9 mouse cellular contexts compared by ENCODE assay signal in the genomic region with DNA sequence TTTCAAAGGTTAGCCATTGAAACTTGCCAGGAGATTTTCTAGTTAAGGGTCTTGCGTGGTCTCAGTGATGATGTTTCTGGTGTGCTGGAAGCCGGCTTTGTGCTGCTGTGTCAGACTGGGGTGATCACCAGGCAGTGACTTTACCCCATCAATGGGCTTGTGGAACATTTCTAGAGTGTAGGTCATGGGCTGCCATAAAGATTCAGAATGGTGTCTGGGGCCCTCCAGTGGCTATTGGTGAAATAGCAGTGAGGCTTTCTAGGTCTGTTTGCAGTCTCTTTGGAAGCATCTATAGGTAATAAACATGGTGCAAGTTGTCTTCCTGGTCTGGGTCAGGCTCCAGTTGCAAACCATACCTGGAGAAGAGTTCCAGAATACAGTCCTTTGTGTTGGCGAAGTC.
DNase-seq lines count a peak whose midpoint lies in the region; ATAC-seq lines count a peak whose summit lies in the region.
"Had no signal": no experiment of that assay in that cellular context is flagged by ENCODE, and none has a peak within 500 bp of the region (broad histone marks: within the 10 kb centered on the region; RNA-seq: fewer than 3 reads in every experiment).

No protein-coding gene starts in this region.

- WGBS in midbrain, embryonic 14.5 days = 66% methylated on average over 3 of the region's 3 CpGs
- 74% methylated on average over 3 of the region's 3 CpGs for WGBS in midbrain, embryonic 15.5 days
- WGBS in embryonic facial prominence, embryonic 11.5 days = 80% methylated on average over 3 of the region's 3 CpGs
- WGBS in neural tube, embryonic 13.5 days = 78% methylated on average over 3 of the region's 3 CpGs

- no peak overlapping the region for H3K4me3 ChIP-seq in midbrain, embryonic 14.5 days (replicated peaks; ENCODE audit: low read depth, low read length)
- no peak overlapping the region for H3K4me3 ChIP-seq in midbrain, embryonic 15.5 days
- H3K4me3 ChIP-seq in embryonic facial prominence, embryonic 11.5 days (ENCODE audit: low read depth, low read length) = no peak overlapping the region
- no peak overlapping the region for H3K4me3 ChIP-seq in neural tube, embryonic 13.5 days

- H3K27me3 ChIP-seq in midbrain, embryonic 14.5 days (ENCODE audit: control insufficient read depth, insufficient read depth, low read length) = no peaks in the 10 kb centered on the region
- H3K27me3 ChIP-seq in midbrain, embryonic 15.5 days (replicated peaks) = no peaks in the 10 kb centered on the region
- no peaks in the 10 kb centered on the region for H3K27me3 ChIP-seq in embryonic facial prominence, embryonic 11.5 days (ENCODE audit: control insufficient read depth, insufficient read depth, low read length)
- H3K27me3 ChIP-seq in neural tube, embryonic 13.5 days = no peaks in the 10 kb centered on the region

- no peak for ATAC-seq in midbrain, embryonic 14.5 days (ENCODE audit: low FRiP score, low TSS enrichment)
- ATAC-seq in midbrain, embryonic 15.5 days (replicated peaks) = no peak; the same call in 1 of the 2 replicates
- no peak for ATAC-seq in embryonic facial prominence, embryonic 11.5 days (replicated peaks; ENCODE audit: insufficient number of reproducible peaks, low FRiP score, low TSS enrichment, low read depth)
- ATAC-seq in neural tube, embryonic 13.5 days (ENCODE audit: low read depth) = peak; percentile 36; the same call in 1 of the 2 replicates

- H3K36me3 ChIP-seq in midbrain, embryonic 14.5 days (ENCODE audit: control insufficient read depth, insufficient read depth, low read length) = no peaks in the 10 kb centered on the region
- no peaks in the 10 kb centered on the region for H3K36me3 ChIP-seq in midbrain, embryonic 15.5 days (replicated peaks)
- H3K36me3 ChIP-seq in embryonic facial prominence, embryonic 11.5 days (replicated peaks; ENCODE audit: control insufficient read depth, insufficient read depth, low read depth, low read length) = no peaks in the 10 kb centered on the region
- H3K36me3 ChIP-seq in neural tube, embryonic 13.5 days = no peaks in the 10 kb centered on the region

- DNase-seq in cerebellum, adult 9-11 months = peak; percentile 3
- no peak for DNase-seq in cerebellum, adult 11-12 months
- DNase-seq in midbrain, embryonic 14.5 days = peak; percentile 69
- peak; percentile 47 for DNase-seq in embryonic facial prominence, embryonic 11.5 days (ENCODE audit: low spot score)
- DNase-seq in layer of hippocampus, adult 9-11 months = peak; percentile 23
- DNase-seq in thymus, postnatal 36 days = no peak

- no peaks in the 10 kb centered on the region for H3K9me3 ChIP-seq in midbrain, embryonic 14.5 days (ENCODE audit: control insufficient read depth, low read length)
- no peaks in the 10 kb centered on the region for H3K9me3 ChIP-seq in midbrain, embryonic 15.5 days
- H3K9me3 ChIP-seq in embryonic facial prominence, embryonic 11.5 days (replicated peaks; ENCODE audit: control insufficient read depth, low read length) = no peaks in the 10 kb centered on the region
- no peaks in the 10 kb centered on the region for H3K9me3 ChIP-seq in neural tube, embryonic 13.5 days

- no peaks in the 10 kb centered on the region for H3K4me1 ChIP-seq in midbrain, embryonic 14.5 days (ENCODE audit: control insufficient read depth, insufficient read depth, low read length)
- no peaks in the 10 kb centered on the region for H3K4me1 ChIP-seq in midbrain, embryonic 15.5 days
- H3K4me1 ChIP-seq in embryonic facial prominence, embryonic 11.5 days (ENCODE audit: control insufficient read depth, insufficient read depth, low read length) = no peaks in the 10 kb centered on the region
- H3K4me1 ChIP-seq in neural tube, embryonic 13.5 days (replicated peaks) = no peaks in the 10 kb centered on the region

- no peak overlapping the region for H3K27ac ChIP-seq in midbrain, embryonic 14.5 days (replicated peaks; ENCODE audit: low read depth, low read length)
- H3K27ac ChIP-seq in midbrain, embryonic 15.5 days = no peak overlapping the region
- H3K27ac ChIP-seq in embryonic facial prominence, embryonic 11.5 days (replicated peaks; ENCODE audit: low read depth, low read length) = no peak overlapping the region
- no peak overlapping the region for H3K27ac ChIP-seq in neural tube, embryonic 13.5 days (replicated peaks)
- H3K27ac ChIP-seq: macrophage had no signal

- no peak overlapping the region for H3K9ac ChIP-seq in midbrain, embryonic 14.5 days (replicated peaks; ENCODE audit: low read length)
- no peak overlapping the region for H3K9ac ChIP-seq in midbrain, embryonic 15.5 days
- H3K9ac ChIP-seq in embryonic facial prominence, embryonic 11.5 days (replicated peaks; ENCODE audit: low read length) = no peak overlapping the region
- no peak overlapping the region for H3K9ac ChIP-seq in neural tube, embryonic 13.5 days

- H3K4me2 ChIP-seq in midbrain, embryonic 14.5 days (ENCODE audit: low read length) = no peak overlapping the region
- no peak overlapping the region for H3K4me2 ChIP-seq in midbrain, embryonic 15.5 days
- H3K4me2 ChIP-seq in embryonic facial prominence, embryonic 11.5 days (ENCODE audit: low read depth, low read length) = no peak overlapping the region
- H3K4me2 ChIP-seq in neural tube, embryonic 13.5 days = no peak overlapping the region

Comparison
In these comparisons a context has a peak if more than half of its experiments do, and no peak if none do; other contexts are left out.
1. DNase-seq: peak in cerebellum, adult 9-11 months (single experiment), midbrain, embryonic 14.5 days (single experiment), embryonic facial prominence, embryonic 11.5 days (single experiment) and layer of hippocampus, adult 9-11 months (single experiment); none in cerebellum, adult 11-12 months (single experiment) and thymus, postnatal 36 days (0 of 2).